Mouse (Mus musculus) midbrain, embryonic 11.5 days (tissue): ENCODE data around the gene Hmgb1. TPM values are rescaled to one million over a fixed set of nuclear protein-coding genes. Genes with fewer than 3 reads are reported as not detected.

Source experiments
- ATAC-seq: fragments of 200-750 bp; cut with Nextera tagmentation; 2 replicates; pipeline ENCODE4 v1.8.0; 2017; ENCODE audit warnings: moderate TSS enrichment, moderate library complexity; ENCODE audit not compliant: low FRiP score
- DNase-seq: peaks from one replicate; pipeline ENCODE4 v3.0.0; 2015; ENCODE audit warnings: low spot score; ENCODE audit errors: missing footprints
- H3K27ac ChIP-seq: fragments of 300-500 bp; sonication (generic); 2 replicates; pipeline ENCODE4 v1.5.1; 2014; ENCODE audit warnings: low read depth, low read length
- H3K27me3 ChIP-seq: fragments of 300-500 bp; sonication (generic); 2 replicates; pipeline ENCODE4 v1.6.1; 2014; ENCODE audit warnings: mild to moderate bottlenecking, low read length, moderate library complexity, mixed read lengths; ENCODE audit not compliant: control insufficient read depth, insufficient read depth
- H3K36me3 ChIP-seq: fragments of 300-500 bp; sonication (generic); 2 replicates; pipeline ENCODE4 v1.6.1; 2014; ENCODE audit warnings: mild to moderate bottlenecking, low read length, moderate library complexity, mixed read lengths; ENCODE audit not compliant: control insufficient read depth, insufficient read depth
- H3K4me1 ChIP-seq: fragments of 300-500 bp; sonication (generic); 2 replicates; pipeline ENCODE4 v1.6.1; 2014; ENCODE audit warnings: low read length; ENCODE audit not compliant: control insufficient read depth, insufficient read depth
- H3K4me2 ChIP-seq: fragments of 300-500 bp; sonication (generic); 2 replicates; pipeline ENCODE4 v1.6.1; 2014; ENCODE audit warnings: mild to moderate bottlenecking, moderate library complexity
- H3K4me3 ChIP-seq: fragments of 300-500 bp; sonication (generic); 2 replicates; pipeline ENCODE4 v1.5.1; 2014; ENCODE audit warnings: low read depth, low read length
- H3K9ac ChIP-seq: fragments of 300-500 bp; sonication (generic); 2 replicates; pipeline ENCODE4 v1.6.1; 2014; ENCODE audit warnings: low read length
- H3K9me3 ChIP-seq: fragments of 300-500 bp; sonication (generic); 2 replicates; pipeline ENCODE4 v1.6.1; 2016; ENCODE audit warnings: low read length; ENCODE audit not compliant: control insufficient read depth
- WGBS: fragments of 180-500 bp; shearing (Covaris S2); extraction: QIAGEN DNeasy Blood & Tissue Kit; methylation state at CpG from one replicate; pipeline ENCODE4 v1.1.7; 2014; 5-methylcytosine and 5-hydroxymethylcytosine counted together
- polyA plus RNA-seq: library from polyadenylated mRNA; unstranded; fragments of >200 nt; fragmentation: Nextera tagmentation; extraction: Ambion mirVana; gene quantifications from 2 replicates; pipeline ENCODE4 v1.2.1, GENCODE M21; 2014

Gene Hmgb1
- polyA plus RNA-seq, 1 experiment from 2014 or later: 1,979 TPM

DNA sequence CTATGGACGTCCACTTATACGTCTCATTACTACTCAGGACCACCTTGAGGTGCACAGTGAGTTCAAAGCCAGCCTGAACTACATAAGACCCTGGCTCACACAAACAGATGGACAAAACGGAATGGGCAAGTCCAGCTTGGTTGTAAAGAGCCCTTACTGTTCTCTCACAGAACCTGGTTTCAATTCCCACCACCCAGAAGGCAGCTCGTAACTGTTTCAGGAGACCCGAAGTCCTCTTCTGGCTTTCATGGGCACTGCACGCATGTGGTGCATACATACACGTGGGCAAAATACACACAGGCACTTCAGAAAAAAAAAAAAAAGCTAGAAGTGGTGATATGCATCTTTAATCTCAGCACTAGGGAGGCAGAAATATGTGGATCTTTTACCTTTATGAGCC, 139.2 kb downstream of the Hmgb1 start:
- Histone ChIP-seq H3K27ac (no peak overlapping the region), H3K4me3 (no peak overlapping the region), H3K27me3 (no peaks in the 10 kb centered on the region), H3K9me3 (no peaks in the 10 kb centered on the region), H3K4me2 (no peak overlapping the region), H3K4me1 (peaks cover 2% of the 10 kb centered on the region), H3K9ac (no peak overlapping the region), H3K36me3 (peaks cover 3% of the 10 kb centered on the region; the same call in 1 of the 2 replicates)
- ATAC-seq (no peak), DNase-seq (no peak)
- 83% methylated on average over 7 of the region's 7 CpGs for whole genome bisulfite sequencing

DNA sequence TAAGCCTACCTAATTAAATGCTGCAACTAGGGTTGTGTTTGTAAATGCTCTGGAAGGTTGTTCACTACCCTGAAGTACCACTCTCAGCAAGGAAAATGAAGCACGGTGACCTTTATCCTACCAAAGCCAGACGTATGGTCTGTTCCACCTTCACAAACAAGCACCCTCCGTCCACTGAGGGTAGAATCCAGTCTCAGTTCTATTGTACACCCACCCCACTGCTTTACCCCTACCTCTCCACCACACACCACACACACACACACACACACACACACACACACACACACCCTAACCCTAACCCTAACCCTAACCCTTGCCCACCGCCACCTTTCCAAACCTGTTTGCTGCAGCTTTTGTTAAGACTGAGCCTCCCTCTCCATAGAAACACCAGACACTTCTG, 140.2 kb downstream of the Hmgb1 start:
- 79% methylated on average over 4 of the region's 4 CpGs for WGBS
- H3K36me3 ChIP-seq: peaks cover 3% of the 10 kb centered on the region; the same call in 1 of the 2 replicates
- ATAC-seq: 0 out of 2 replicates have a peak, but pooled peaks have one; percentile 35
- H3K9me3 ChIP-seq: no peaks in the 10 kb centered on the region
- H3K4me1 ChIP-seq: no peaks in the 10 kb centered on the region
- no peak overlapping the region for H3K4me3 ChIP-seq
- H3K27ac ChIP-seq: no peak overlapping the region
- H3K9ac ChIP-seq: no peak overlapping the region
- no peak overlapping the region for H3K4me2 ChIP-seq
- DNase-seq: no peak
- no peaks in the 10 kb centered on the region for H3K27me3 ChIP-seq

DNA sequence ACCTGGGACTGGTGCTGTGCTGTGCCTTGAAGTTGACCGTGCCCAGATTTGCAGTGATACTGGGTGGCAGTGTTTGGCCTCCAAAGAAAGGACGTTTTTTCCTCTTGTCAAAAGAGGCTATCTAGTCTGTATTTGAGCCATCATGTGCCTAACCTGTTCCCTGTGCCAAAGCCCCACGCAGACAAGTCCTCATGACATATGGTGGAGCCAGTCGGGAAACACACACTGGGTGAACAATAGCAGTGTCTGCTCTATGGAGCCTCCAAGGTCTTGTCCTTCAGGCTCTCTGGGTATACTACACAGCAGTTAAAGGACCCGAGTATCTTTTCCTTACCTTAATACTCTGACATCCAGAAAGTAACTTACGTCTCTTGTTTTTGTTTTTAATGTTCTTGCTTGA, 141.0 kb downstream of the Hmgb1 start:
- H3K9me3 ChIP-seq: no peaks in the 10 kb centered on the region

DNA sequence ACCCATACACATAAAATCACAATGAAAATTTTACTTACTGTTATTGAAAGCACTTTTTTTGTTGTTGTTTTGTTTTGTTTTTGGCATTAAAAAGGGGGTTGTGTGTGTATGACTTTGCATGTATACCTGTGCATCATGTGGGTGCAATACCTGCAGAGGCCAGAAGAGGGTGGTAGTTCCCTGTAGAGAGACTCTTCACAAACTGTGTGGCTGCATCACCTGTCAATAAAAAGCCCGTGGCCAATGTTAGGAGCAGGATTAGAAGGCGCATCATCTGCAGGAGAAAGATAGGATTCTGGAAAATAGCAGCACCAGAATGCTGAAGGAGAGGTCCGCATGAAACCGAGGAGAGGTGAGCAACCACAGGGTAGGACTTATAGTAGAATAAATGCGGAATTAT, 144.5 kb downstream of the Hmgb1 start:
- no peak for ATAC-seq
- Histone ChIP-seq H3K9me3 (0 out of 2 replicates have a peak, but pooled peaks cover 6% of the 10 kb centered on the region), H3K4me1 (no peaks in the 10 kb centered on the region), H3K4me2 (no peak overlapping the region), H3K4me3 (no peak overlapping the region), H3K9ac (no peak overlapping the region), H3K36me3 (no peaks in the 10 kb centered on the region), H3K27me3 (no peaks in the 10 kb centered on the region), H3K27ac (no peak overlapping the region)
- no peak for DNase-seq
- 83% methylated on average over 5 of the region's 5 CpGs for WGBS

More for the DNA sequence above, 141.0 kb downstream of the Hmgb1 start:
- DNase-seq (no peak), ATAC-seq (no peak)
- Histone ChIP-seq H3K9ac (no peak overlapping the region), H3K27ac (no peak overlapping the region), H3K27me3 (no peaks in the 10 kb centered on the region), H3K4me2 (no peak overlapping the region), H3K4me3 (no peak overlapping the region), H3K36me3 (peaks cover 3% of the 10 kb centered on the region; the same call in 1 of the 2 replicates), H3K4me1 (no peaks in the 10 kb centered on the region)
- 91% methylated on average over 6 of the region's 6 CpGs for WGBS

DNA sequence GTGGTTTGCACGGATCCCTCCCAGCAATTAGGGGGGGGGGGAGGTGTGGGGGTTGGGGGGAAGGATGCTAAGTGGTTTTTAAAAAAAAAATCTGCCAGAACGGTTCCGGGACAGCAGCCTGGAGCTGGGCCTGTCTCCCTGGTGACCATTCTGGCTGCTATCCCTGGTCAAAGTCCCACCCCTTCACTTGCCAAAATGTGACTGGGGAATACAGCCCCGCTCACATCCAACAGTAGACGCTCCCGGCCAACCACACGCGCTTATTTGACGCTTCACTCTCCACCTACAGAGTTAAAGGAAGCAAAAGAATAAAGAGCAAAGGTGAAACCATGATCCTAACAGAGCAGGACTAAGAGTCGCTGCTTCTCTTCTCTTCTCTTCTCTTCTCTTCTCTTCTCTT, 146.6 kb downstream of the Hmgb1 start:
- ATAC-seq: no peak
- no peak overlapping the region for H3K4me2 ChIP-seq
- no peaks in the 10 kb centered on the region for H3K36me3 ChIP-seq
- H3K27me3 ChIP-seq: no peaks in the 10 kb centered on the region
- 37% methylated on average over 10 of the region's 10 CpGs for WGBS
- H3K4me3 ChIP-seq: no peak overlapping the region
- H3K4me1 ChIP-seq: no peaks in the 10 kb centered on the region
- no peak overlapping the region for H3K27ac ChIP-seq
- DNase-seq: no peak
- H3K9ac ChIP-seq: no peak overlapping the region
- 0 out of 2 replicates have a peak, but pooled peaks cover 6% of the 10 kb centered on the region for H3K9me3 ChIP-seq

DNA sequence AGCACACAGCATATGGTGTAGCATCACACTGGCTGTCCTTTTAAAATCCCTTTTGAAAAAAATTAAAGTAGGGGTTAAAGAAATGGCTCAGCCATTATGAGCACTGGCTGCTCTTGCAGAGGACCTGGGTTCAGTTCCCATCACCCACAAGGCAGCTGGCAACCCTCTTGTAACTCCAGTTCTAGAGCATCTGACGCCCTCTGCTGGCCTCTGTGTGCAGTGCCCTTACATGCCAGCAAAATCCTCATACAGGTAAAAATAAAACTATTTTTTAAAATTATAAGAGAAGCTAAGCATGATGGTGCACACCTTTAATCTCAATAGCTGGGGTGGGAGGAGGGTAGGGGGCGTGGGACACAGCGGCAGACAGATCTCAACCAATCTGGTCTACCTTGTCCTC, 147.4 kb downstream of the Hmgb1 start:
- Histone ChIP-seq H3K4me3 (no peak overlapping the region), H3K4me1 (no peaks in the 10 kb centered on the region), H3K27me3 (no peaks in the 10 kb centered on the region), H3K4me2 (no peak overlapping the region), H3K36me3 (no peaks in the 10 kb centered on the region), H3K9me3 (0 out of 2 replicates have a peak, but pooled peaks cover 6% of the 10 kb centered on the region), H3K9ac (no peak overlapping the region), H3K27ac (no peak overlapping the region)
- 97% methylated on average over 3 of the region's 3 CpGs for WGBS
- no peak for DNase-seq
- ATAC-seq: no peak

DNA sequence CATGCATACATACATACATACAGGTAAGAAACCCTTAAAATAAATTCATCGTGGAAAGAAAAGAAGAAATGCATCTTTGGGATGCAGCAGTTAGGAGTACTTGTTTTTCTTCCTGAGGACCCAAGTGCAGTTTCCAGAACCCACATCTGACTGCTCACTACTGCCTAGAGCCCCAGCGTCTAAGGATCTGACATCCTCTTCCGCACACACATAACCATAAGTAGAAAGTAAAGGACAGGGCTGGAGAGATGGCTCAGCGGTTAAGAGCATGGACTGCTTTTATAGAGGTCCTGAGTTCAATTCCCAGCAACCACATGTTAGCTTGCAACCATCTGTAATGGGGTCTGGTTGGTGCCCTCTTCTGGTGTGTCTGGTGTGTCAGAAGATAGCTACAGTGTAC, 151.9 kb downstream of the Hmgb1 start:
- no peak overlapping the region for H3K9ac ChIP-seq
- no peaks in the 10 kb centered on the region for H3K27me3 ChIP-seq
- H3K4me3 ChIP-seq: no peak overlapping the region
- H3K4me1 ChIP-seq: peaks cover 4% of the 10 kb centered on the region; the same call in 1 of the 2 replicates
- H3K9me3 ChIP-seq: 0 out of 2 replicates have a peak, but pooled peaks cover 6% of the 10 kb centered on the region
- WGBS: 94% methylated on average over 4 of the region's 4 CpGs
- DNase-seq: no peak
- H3K36me3 ChIP-seq: no peaks in the 10 kb centered on the region
- no peak overlapping the region for H3K4me2 ChIP-seq
- H3K27ac ChIP-seq: no peak overlapping the region
- ATAC-seq: no peak

DNA sequence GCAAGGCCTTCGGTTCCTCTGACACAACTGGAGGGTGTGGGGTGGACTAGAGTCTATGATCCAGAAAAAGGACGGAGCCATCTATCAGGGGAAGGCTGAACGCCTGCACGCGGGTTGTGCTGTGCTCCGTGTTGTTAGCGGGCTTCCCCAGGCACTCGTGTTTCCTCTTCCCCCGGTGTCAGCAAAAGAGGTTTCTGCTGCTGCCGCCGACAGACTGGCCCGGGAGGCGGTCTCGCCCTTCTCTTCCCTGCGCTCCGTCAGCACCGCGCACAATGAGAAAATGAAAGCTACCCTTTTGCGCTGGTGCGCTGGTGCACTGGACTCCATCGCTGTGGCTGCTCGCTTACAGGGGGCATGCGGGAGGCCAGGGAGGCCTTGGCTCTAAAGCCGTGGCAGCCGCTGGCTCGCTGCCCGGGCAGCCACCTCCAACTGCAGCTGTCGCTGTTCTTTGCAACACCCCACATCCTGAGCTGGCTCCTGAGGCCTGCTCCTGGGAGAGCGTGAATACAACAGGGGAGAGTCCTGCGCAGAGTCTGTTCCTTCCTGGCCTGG, 153.0 kb downstream of the Hmgb1 start:
- WGBS: 6% methylated on average over 30 of the region's 30 CpGs
- H3K27me3 ChIP-seq: no peaks in the 10 kb centered on the region
- H3K4me1 ChIP-seq: peaks cover 4% of the 10 kb centered on the region; the same call in 1 of the 2 replicates
- H3K4me3 ChIP-seq: peak overlapping the region; percentile 25
- no peaks in the 10 kb centered on the region for H3K9me3 ChIP-seq
- H3K4me2 ChIP-seq: peak overlapping the region; percentile 57
- H3K9ac ChIP-seq: peak overlapping the region; percentile 80
- peak overlapping the region; percentile 42; the same call in 1 of the 2 replicates for H3K27ac ChIP-seq
- ATAC-seq: peak; percentile 65
- DNase-seq: peak; percentile 94
- H3K36me3 ChIP-seq: no peaks in the 10 kb centered on the region

DNA sequence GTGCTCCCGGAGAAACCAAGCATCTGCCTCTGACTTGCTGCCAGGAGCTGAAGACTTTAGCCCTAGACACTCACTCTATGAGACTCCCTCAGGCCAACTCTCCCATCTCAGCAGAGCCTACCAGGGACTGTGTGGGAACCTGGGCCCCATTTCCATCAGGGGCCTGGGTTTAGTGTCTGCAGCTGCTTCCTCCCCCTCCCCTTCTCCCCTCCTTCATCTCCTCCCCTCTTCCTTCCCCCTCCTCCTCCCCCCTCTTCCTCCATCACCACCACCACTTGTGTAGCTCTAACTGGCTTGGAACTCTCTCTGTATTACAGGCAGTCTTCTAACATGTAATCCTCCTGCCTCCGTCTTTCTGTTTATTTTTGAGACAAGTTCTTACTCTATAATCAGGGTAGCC, 154.2 kb downstream of the Hmgb1 start:
- no peak overlapping the region for H3K9ac ChIP-seq
- 61% methylated on average over 2 of the region's 2 CpGs for WGBS
- H3K27me3 ChIP-seq: no peaks in the 10 kb centered on the region
- no peak overlapping the region for H3K27ac ChIP-seq
- H3K9me3 ChIP-seq: no peaks in the 10 kb centered on the region
- H3K4me2 ChIP-seq: no peak overlapping the region
- no peaks in the 10 kb centered on the region for H3K36me3 ChIP-seq
- peaks cover 4% of the 10 kb centered on the region; the same call in 1 of the 2 replicates for H3K4me1 ChIP-seq
- no peak overlapping the region for H3K4me3 ChIP-seq
- DNase-seq (no peak), ATAC-seq (peak; percentile 38; the same call in 1 of the 2 replicates)
